Mouse (Mus musculus): Measurements from ENCODE around the gene Oxld1. TPM values are rescaled to one million over a fixed set of nuclear protein-coding genes. Genes with fewer than 3 reads are reported as not detected.

The Oxld1 gene
- polyA plus RNA-seq, 1 experiment from 2014 or later, result 16.8 TPM

DNA sequence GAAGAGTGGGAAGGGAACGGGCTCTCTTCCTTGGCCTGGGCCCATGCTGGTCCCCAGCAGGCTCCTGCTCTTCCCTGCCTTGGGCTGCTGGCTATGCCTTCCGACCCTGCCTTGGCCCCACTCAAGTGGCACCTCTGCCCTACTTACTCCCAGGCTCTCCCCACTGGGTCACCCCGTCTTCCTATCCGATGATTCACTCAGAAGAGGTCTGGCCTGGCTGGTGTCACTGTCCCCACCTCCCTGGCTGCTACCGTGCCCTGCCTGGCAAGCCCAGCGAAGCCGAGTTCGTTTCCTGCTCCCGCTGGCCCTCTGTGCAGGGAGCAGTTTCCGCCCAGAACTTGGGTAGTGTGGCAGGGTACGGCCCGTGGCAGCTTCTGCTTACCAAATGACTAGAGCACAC, 40.4 kb upstream of the Oxld1 start:
- ATAC-seq (replicated peaks; ENCODE audit: low FRiP score) (no peak), DNase-seq (ENCODE audit: low spot score) (no peak)
- no peak overlapping the region for H3K9ac ChIP-seq (ENCODE audit: low read depth, low read length)
- H3K9me3 ChIP-seq (ENCODE audit: control insufficient read depth, low read length), result no peaks in the 10 kb centered on the region
- no peak overlapping the region for H3K4me3 ChIP-seq (ENCODE audit: low read depth, low read length)
- 92% methylated on average over 12 of the region's 12 CpGs for whole genome bisulfite sequencing
- H3K36me3 ChIP-seq (ENCODE audit: control insufficient read depth, insufficient read depth, low read length), result peaks cover 33% of the 10 kb centered on the region
- no peaks in the 10 kb centered on the region for H3K27me3 ChIP-seq (replicated peaks; ENCODE audit: control insufficient read depth, insufficient read depth, low read length)
- peaks cover 10% of the 10 kb centered on the region for H3K4me1 ChIP-seq (replicated peaks; ENCODE audit: control insufficient read depth, insufficient read depth, low read length)
- H3K4me2 ChIP-seq, result no peak overlapping the region
- H3K27ac ChIP-seq (ENCODE audit: low read depth, low read length), result no peak overlapping the region

- no peak for DNase-seq (ENCODE audit: low spot score)
- Histone ChIP-seq H3K4me2 (no peak overlapping the region), H3K4me1 (replicated peaks; ENCODE audit: control insufficient read depth, insufficient read depth, low read length) (peaks cover 15% of the 10 kb centered on the region), H3K9me3 (ENCODE audit: control insufficient read depth, low read length) (no peaks in the 10 kb centered on the region), H3K27ac (ENCODE audit: low read depth, low read length) (no peak overlapping the region), H3K4me3 (ENCODE audit: low read depth, low read length) (no peak overlapping the region), H3K36me3 (ENCODE audit: control insufficient read depth, insufficient read depth, low read length) (peaks cover 33% of the 10 kb centered on the region), H3K9ac (ENCODE audit: low read depth, low read length) (no peak overlapping the region), H3K27me3 (replicated peaks; ENCODE audit: control insufficient read depth, insufficient read depth, low read length) (no peaks in the 10 kb centered on the region)
- no peak for ATAC-seq (replicated peaks; ENCODE audit: low FRiP score)
- 92% methylated on average over 3 of the region's 3 CpGs for WGBS
Observed at GRCm38 (mm10) chr11:120497436-120497835, 39.6 kb upstream of the Oxld1 start.

DNA sequence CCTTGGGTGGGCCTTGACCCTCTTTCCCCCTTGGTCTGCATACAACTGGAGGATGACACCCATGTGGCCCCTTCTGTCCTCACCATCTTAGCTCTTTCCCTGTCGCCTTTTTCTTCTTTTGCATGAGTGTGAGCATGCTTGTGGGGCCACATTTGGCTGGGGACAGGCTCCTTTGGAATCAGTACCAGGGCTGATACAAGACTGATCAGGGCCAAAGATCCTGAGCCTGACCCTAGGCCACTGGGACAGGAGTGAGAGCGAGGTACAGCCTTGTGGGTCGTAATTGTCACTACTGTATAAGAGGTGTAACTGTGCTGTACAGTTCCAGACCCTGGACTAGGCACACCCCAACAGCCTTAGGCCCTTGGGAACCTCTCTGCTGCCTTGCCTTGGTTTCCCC, 36.0 kb upstream of the Oxld1 start:
- Histone ChIP-seq H3K4me2 (no peak overlapping the region), H3K27me3 (replicated peaks; ENCODE audit: control insufficient read depth, insufficient read depth, low read length) (no peaks in the 10 kb centered on the region), H3K4me1 (replicated peaks; ENCODE audit: control insufficient read depth, insufficient read depth, low read length) (peaks cover 33% of the 10 kb centered on the region), H3K27ac (ENCODE audit: low read depth, low read length) (no peak overlapping the region), H3K9me3 (ENCODE audit: control insufficient read depth, low read length) (no peaks in the 10 kb centered on the region), H3K9ac (ENCODE audit: low read depth, low read length) (no peak overlapping the region), H3K36me3 (ENCODE audit: control insufficient read depth, insufficient read depth, low read length) (peaks cover 35% of the 10 kb centered on the region), H3K4me3 (ENCODE audit: low read depth, low read length) (no peak overlapping the region)
- WGBS, result 78% methylated on average over 3 of the region's 3 CpGs
- DNase-seq (ENCODE audit: low spot score) (no peak), ATAC-seq (replicated peaks; ENCODE audit: low FRiP score) (no peak)

- H3K9ac ChIP-seq (ENCODE audit: low read depth, low read length), result peak overlapping the region; percentile 95
- peak overlapping the region; percentile 94 for H3K4me2 ChIP-seq
- H3K36me3 ChIP-seq (ENCODE audit: control insufficient read depth, insufficient read depth, low read length), result peaks cover 33% of the 10 kb centered on the region
- ATAC-seq (replicated peaks; ENCODE audit: low FRiP score), result no peak
- no peaks in the 10 kb centered on the region for H3K9me3 ChIP-seq (ENCODE audit: control insufficient read depth, low read length)
- no peak for DNase-seq (ENCODE audit: low spot score)
- peaks cover 33% of the 10 kb centered on the region for H3K4me1 ChIP-seq (replicated peaks; ENCODE audit: control insufficient read depth, insufficient read depth, low read length)
- peak overlapping the region; percentile 92 for H3K4me3 ChIP-seq (ENCODE audit: low read depth, low read length)
- H3K27ac ChIP-seq (ENCODE audit: low read depth, low read length), result no peak overlapping the region
- 69% methylated on average over 3 of the region's 3 CpGs for WGBS
- no peaks in the 10 kb centered on the region for H3K27me3 ChIP-seq (replicated peaks; ENCODE audit: control insufficient read depth, insufficient read depth, low read length)
Observed at GRCm38 (mm10) chr11:120493351-120493750, 35.5 kb upstream of the Oxld1 start.

- 34% methylated on average over 3 of the region's 3 CpGs for WGBS
- H3K4me1 ChIP-seq (replicated peaks; ENCODE audit: control insufficient read depth, insufficient read depth, low read length), result peaks cover 33% of the 10 kb centered on the region
Observed at GRCm38 (mm10) chr11:120492878-120493203, 35.0 kb upstream of the Oxld1 start.

GRCm38 (mm10) chr11:120492024-120492877, 34.4 kb upstream of the Oxld1 start:
- peak overlapping the region; percentile 86 for H3K27ac ChIP-seq (ENCODE audit: low read depth, low read length)
- H3K4me1 ChIP-seq (replicated peaks; ENCODE audit: control insufficient read depth, insufficient read depth, low read length), result peaks cover 35% of the 10 kb centered on the region
- peaks cover 34% of the 10 kb centered on the region for H3K36me3 ChIP-seq (ENCODE audit: control insufficient read depth, insufficient read depth, low read length)
- under 1% methylated on average over 48 of the region's 48 CpGs for WGBS
- peak overlapping the region; percentile 94 for H3K4me2 ChIP-seq
- peak overlapping the region; percentile 95 for H3K9ac ChIP-seq (ENCODE audit: low read depth, low read length)
- DNase-seq (ENCODE audit: low spot score) (peak; percentile 54), ATAC-seq (replicated peaks; ENCODE audit: low FRiP score) (peak; percentile 53)
- H3K9me3 ChIP-seq (ENCODE audit: control insufficient read depth, low read length), result no peaks in the 10 kb centered on the region
- H3K27me3 ChIP-seq (replicated peaks; ENCODE audit: control insufficient read depth, insufficient read depth, low read length), result no peaks in the 10 kb centered on the region
- peak overlapping the region; percentile 92 for H3K4me3 ChIP-seq (ENCODE audit: low read depth, low read length)

More at GRCm38 (mm10) chr11:120492878-120493203, 35.0 kb upstream of the Oxld1 start:
- Histone ChIP-seq H3K4me2 (peak overlapping the region; percentile 94), H3K9me3 (ENCODE audit: control insufficient read depth, low read length) (no peaks in the 10 kb centered on the region), H3K27ac (ENCODE audit: low read depth, low read length) (peak overlapping the region; percentile 75), H3K36me3 (ENCODE audit: control insufficient read depth, insufficient read depth, low read length) (peaks cover 33% of the 10 kb centered on the region), H3K9ac (ENCODE audit: low read depth, low read length) (peak overlapping the region; percentile 95), H3K4me3 (ENCODE audit: low read depth, low read length) (peak overlapping the region; percentile 92), H3K27me3 (replicated peaks; ENCODE audit: control insufficient read depth, insufficient read depth, low read length) (no peaks in the 10 kb centered on the region)
- DNase-seq (ENCODE audit: low spot score) (no peak), ATAC-seq (replicated peaks; ENCODE audit: low FRiP score) (no peak)

DNA sequence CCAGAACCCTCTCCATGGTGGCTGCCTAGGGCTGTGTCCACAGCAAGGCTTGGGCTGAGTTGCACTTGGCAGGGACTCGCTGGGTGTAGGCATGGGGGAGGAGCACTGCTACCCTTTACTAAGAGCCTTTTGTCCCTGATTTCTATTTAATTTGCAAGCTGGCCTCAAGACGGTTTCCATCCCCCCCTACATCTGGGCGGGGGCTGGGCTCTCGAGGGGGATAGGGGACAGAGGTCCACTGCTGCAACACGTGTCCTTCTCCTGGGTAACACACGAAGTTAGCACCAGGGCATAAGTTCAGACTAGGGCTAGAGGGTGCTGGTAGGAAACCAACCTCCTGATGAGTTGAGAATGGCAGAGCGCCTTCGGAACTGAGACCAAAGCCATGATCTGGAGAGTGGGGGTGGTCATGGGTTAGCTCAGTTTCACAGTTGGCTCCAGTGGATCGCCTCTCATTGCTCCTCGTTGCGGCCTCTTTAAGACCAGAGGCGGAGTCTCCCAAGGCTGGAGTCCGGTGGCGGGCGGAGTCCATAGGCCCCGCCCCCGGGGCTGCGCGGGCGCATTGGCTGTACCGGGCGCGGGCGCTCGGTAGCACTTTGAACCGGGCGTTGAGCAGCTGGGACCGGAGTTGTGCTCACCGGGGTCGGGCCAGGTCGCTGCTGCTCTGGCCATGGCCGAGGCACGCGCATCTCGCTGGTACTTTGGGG, 33.6 kb upstream of the Oxld1 start, which contains the start of gene Slc25a10:
TSS of gene Slc25a10 (plus strand) at position 524 of the 707 bp plus-strand sequence.
- Histone ChIP-seq H3K27me3 (replicated peaks; ENCODE audit: control insufficient read depth, insufficient read depth, low read length) (no peaks in the 10 kb centered on the region), H3K4me3 (ENCODE audit: low read depth, low read length) (peak within 1 kb of the TSS; percentile 92), H3K36me3 (ENCODE audit: control insufficient read depth, insufficient read depth, low read length) (peaks cover 36% of the 10 kb centered on the region), H3K4me1 (replicated peaks; ENCODE audit: control insufficient read depth, insufficient read depth, low read length) (peaks cover 42% of the 10 kb centered on the region), H3K27ac (ENCODE audit: low read depth, low read length) (peak within 1 kb of the TSS; percentile 86), H3K9me3 (ENCODE audit: control insufficient read depth, low read length) (no peaks in the 10 kb centered on the region), H3K9ac (ENCODE audit: low read depth, low read length) (peak within 1 kb of the TSS; percentile 95), H3K4me2 (peak within 1 kb of the TSS; percentile 94)
- peak; percentile 88 for DNase-seq (ENCODE audit: low spot score)
- peak; percentile 84 for ATAC-seq (replicated peaks; ENCODE audit: low FRiP score)
- WGBS, result under 1% methylated on average over 35 of the region's 35 CpGs

DNA sequence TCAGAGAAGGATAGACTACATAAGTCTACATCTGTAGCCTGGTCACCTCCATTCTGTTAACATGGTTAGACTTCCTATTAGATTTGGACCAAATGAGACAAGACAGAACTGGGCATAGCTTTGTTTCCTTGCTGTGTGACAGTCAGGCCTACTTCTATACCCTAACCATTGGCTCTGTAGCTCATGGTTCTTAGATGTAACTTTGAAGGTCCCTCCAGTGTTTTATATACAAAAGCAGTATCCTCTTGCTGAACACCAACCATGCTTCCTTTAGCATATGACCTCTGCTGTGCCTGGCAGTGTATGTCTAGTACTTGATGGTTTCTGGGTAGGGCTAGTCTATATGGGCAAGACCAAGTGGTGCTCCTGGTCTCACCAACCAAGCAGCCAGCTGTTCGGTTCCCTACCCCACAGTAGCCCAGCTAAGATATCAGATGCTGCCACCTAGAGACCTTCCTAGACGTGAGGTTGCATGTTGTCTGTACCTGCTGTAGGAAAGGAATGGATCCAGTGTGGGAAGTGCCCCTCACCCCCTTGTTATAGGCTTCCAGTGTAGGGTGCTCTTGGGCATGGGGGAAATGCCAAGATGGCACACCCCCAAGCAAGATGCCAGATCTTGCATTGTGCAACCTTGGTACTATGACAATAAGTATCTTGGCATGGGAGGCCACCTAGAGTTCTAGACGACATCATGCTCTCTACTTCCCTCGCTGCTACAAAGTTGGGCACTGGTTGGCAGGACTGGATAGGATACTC, 32.6 kb upstream of the Oxld1 start:
- Histone ChIP-seq H3K36me3 (ENCODE audit: control insufficient read depth, insufficient read depth, low read length) (peaks cover 41% of the 10 kb centered on the region), H3K4me1 (replicated peaks; ENCODE audit: control insufficient read depth, insufficient read depth, low read length) (peaks cover 49% of the 10 kb centered on the region), H3K27ac (ENCODE audit: low read depth, low read length) (peak overlapping the region; percentile 86)

More for the DNA sequence above, 32.6 kb upstream of the Oxld1 start:
- 34% methylated on average over 4 of the region's 4 CpGs for WGBS
- H3K4me3 ChIP-seq (ENCODE audit: low read depth, low read length), result no peak overlapping the region; the same call in 1 of the 2 replicates
- ATAC-seq (replicated peaks; ENCODE audit: low FRiP score), result no peak
- peak overlapping the region; percentile 94 for H3K4me2 ChIP-seq
- no peaks in the 10 kb centered on the region for H3K9me3 ChIP-seq (ENCODE audit: control insufficient read depth, low read length)
- no peaks in the 10 kb centered on the region for H3K27me3 ChIP-seq (replicated peaks; ENCODE audit: control insufficient read depth, insufficient read depth, low read length)
- peak overlapping the region; percentile 95; the same call in 1 of the 2 replicates for H3K9ac ChIP-seq (ENCODE audit: low read depth, low read length)
- no peak for DNase-seq (ENCODE audit: low spot score)

All from liver, embryonic 11.5 days (tissue).